Mouse (Mus musculus) bone marrow macrophage, adult 2 months (primary cell): ENCODE data around the gene Podxl2. TPM values are rescaled to one million over a fixed set of nuclear protein-coding genes. Genes with fewer than 3 reads are reported as not detected.

ENCODE experiments used
- H3K27ac ChIP-seq: 2 replicates; pipeline ENCODE4 v1.5.1; 2012; ENCODE audit warnings: low read depth, low read length; ENCODE audit not compliant: insufficient read depth
- H3K4me1 ChIP-seq: 2 replicates; pipeline ENCODE4 v1.6.1; 2012; ENCODE audit warnings: low read length; ENCODE audit not compliant: control insufficient read depth, insufficient read depth
- H3K4me3 ChIP-seq: 2 replicates; pipeline ENCODE4 v1.5.1; 2012; ENCODE audit warnings: mild to moderate bottlenecking, low read length, moderate library complexity; ENCODE audit not compliant: insufficient read depth
- CTCF ChIP-seq: IDR thresholded peaks from 2 replicates; pipeline ENCODE4 v1.5.1; 2012; ENCODE audit warnings: low read depth, mild to moderate bottlenecking, low read length, moderate library complexity
- POLR2A ChIP-seq: IDR thresholded peaks from 2 replicates; pipeline ENCODE4 v1.6.1; 2012; ENCODE audit warnings: mild to moderate bottlenecking, low read depth, low read length, borderline replicate concordance
- polyA plus RNA-seq: library from polyadenylated mRNA; stranded (reverse); fragments of >200 nt; gene quantifications from 2 replicates; pipeline ENCODE4 v1.2.4, GENCODE M21; 2012; ENCODE audit not compliant: missing spikeins, insufficient read depth, insufficient read length

Podxl2 gene
- polyA plus RNA-seq, 1 experiment = not detected

- no peak for TF ChIP-seq CTCF
- no peak for TF ChIP-seq POLR2A
- H3K4me1 ChIP-seq = peaks cover 64% of the 10 kb centered on the region
- H3K4me3 ChIP-seq = no peak overlapping the region
- no peak overlapping the region for H3K27ac ChIP-seq
Measured at GRCm38 (mm10) chr6:88830112-88830702, 44.6 kb downstream of the Podxl2 start.

- no peak for TF ChIP-seq CTCF
- no peak overlapping the region for H3K4me3 ChIP-seq
- no peak overlapping the region for H3K27ac ChIP-seq
- peaks cover 63% of the 10 kb centered on the region for H3K4me1 ChIP-seq
Measured at GRCm38 (mm10) chr6:88829579-88829978, 45.3 kb downstream of the Podxl2 start.

DNA sequence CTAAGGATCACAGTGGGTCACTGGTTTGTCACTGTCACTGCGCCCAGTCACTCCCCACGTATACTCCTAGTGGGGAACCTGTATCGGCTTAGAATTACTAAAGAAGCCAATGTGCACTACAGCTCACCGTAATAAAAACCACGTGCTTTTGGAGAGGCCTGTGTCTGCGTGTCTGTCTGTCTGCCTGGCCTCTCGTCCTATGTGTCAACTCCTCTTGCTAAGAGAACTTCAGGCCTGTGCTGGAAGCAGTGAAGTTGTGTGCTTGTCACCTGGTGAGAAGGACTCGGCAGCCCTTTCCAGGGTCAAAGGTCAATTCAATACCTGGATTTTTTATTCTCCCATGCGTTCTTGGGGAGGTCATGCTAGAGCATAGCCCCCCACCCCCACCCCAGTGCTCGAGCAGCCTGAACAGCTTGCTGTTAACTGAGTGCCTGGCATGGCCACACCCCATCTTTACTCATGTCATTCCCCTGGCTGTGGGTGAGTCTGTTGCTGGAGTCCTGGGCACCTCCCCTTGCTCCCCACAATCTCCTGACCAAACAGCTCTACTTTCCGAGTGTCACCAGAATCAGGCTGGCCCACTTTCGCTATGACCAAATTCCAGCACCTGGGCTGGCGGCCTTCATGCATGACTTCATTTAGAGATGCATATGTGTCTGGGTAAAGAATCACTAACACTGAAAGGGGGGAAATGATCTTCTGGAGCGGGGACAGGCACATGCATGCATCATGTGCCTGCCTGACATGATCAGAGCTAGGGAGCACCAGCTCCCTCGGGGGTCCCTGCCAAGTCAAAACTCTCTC is 46.4 kb downstream of the Podxl2 start:
- H3K27ac ChIP-seq = no peak overlapping the region

DNA sequence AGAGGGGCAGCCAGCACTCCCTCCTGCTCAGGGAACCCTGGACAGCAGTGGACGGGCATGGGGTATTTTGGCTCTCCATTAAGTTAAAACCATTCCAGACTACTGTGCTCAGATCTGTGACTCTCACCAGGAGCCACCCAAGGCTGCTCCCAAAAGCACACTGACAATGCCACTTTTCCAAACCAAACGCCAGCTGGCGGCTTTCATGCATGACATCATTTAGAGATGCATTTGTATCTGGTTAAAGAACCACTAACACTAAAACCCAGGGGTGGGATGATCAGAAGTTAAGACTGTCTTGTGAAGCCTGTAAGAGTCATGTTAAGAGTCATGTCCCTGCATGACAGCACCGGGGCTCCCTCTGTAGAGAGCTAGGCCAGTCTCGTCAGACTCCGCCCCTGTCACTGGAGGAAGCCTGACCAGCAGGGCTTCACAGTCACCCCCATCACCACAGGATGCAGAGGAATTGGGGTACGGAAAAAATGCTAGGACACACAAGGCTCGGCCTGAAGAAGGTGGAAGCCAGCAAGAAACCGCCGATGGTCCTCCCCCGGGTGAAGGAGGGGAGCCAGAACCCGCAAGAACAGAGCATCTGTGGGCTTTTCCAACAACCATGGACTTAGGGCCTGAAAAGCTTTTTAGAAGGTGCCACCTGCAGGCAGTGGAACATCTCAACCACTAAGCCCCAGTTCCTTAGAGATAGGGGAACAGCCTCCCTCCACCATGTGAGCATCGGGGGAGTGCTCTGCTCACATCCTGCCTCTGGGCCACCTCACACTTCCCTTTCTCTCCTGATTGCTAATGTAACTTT is 47.2 kb downstream of the Podxl2 start:
- no peak overlapping the region for H3K4me3 ChIP-seq
- peak overlapping the region; percentile 3 for H3K27ac ChIP-seq
- TF ChIP-seq CTCF (no peak), POLR2A (no peak)
- H3K4me1 ChIP-seq = peaks cover 60% of the 10 kb centered on the region

More for the DNA sequence above, 46.4 kb downstream of the Podxl2 start:
- TF ChIP-seq POLR2A = no peak
- TF ChIP-seq CTCF = no peak
- Histone ChIP-seq H3K4me3 (no peak overlapping the region), H3K4me1 (peaks cover 63% of the 10 kb centered on the region)

- TF ChIP-seq CTCF (no peak), POLR2A (no peak)
- Histone ChIP-seq H3K27ac (peak overlapping the region; percentile 33; the same call in 1 of the 2 replicates), H3K4me3 (no peak overlapping the region), H3K4me1 (peaks cover 56% of the 10 kb centered on the region)
Measured at GRCm38 (mm10) chr6:88826965-88827364, 47.9 kb downstream of the Podxl2 start.

GRCm38 (mm10) chr6:88826545-88826944 is 48.3 kb downstream of the Podxl2 start:
- no peak overlapping the region for H3K4me3 ChIP-seq
- peaks cover 54% of the 10 kb centered on the region for H3K4me1 ChIP-seq
- H3K27ac ChIP-seq = peak overlapping the region; percentile 33
- no peak for TF ChIP-seq POLR2A
- TF ChIP-seq CTCF = no peak

DNA sequence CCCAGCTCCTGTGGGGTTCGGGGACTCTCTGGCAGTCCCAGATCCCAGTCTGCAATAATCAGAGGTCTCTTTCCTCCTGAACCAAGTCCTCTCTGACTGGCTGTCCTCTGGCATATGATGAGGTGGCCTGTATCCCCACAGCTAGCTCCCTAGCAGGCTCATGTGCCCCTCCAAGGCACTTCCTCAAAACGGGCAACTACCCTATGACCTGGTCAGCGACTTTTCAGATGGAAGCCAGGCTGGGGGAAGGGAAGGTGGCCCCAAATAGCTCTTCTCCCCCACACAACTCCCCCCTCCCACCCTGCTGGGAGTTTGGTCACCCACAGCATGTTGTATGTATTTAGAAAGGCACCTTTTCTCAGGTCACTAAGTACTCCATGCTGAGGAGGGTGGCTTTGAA is 48.8 kb downstream of the Podxl2 start:
- Histone ChIP-seq H3K4me3 (no peak overlapping the region), H3K4me1 (peaks cover 56% of the 10 kb centered on the region), H3K27ac (peak overlapping the region; percentile 43)
- TF ChIP-seq POLR2A = no peak

DNA sequence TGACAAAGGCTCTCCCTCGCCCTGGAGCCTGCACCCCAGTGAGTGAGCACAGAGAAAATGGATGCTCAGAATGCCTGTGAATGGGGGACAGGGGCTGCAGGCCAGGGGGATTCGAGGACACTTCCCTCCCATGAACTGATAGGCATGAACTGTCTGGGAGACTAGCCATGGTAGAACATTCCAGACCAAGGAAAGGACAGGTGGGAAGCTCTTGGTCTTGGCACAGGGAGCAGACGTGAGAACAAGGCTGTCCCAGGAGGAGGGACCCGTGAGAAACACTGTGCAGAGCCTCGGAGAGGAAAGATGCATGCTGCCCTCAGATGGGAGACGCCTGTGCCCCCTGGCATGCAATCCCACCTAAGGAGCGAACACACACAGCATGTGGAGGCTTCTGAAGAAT is 50.7 kb downstream of the Podxl2 start:
- Histone ChIP-seq H3K27ac (no peak overlapping the region), H3K4me3 (no peak overlapping the region), H3K4me1 (peaks cover 46% of the 10 kb centered on the region)
- TF ChIP-seq CTCF (no peak), POLR2A (no peak)

DNA sequence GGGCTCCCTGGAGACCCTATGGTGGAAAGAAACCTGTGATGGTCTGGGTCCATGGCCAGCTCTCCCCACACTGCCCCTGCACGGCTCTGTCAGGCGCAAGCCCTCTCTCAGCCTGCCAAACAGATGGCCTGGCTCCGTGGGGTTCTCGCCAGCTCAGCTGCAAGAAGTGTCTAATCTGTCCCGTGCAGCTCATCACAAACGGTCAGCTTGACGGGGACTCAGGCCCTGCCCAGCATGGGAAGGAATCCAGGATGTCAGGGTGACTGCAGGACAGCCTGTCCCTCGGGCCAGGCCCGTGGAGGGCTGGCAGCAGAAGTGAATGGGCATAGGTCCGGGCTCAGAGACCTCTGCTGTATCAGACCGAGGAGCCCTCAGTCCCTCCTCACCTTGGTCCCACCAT is 52.9 kb downstream of the Podxl2 start:
- TF ChIP-seq POLR2A = no peak
- TF ChIP-seq CTCF = no peak
- no peak overlapping the region for H3K27ac ChIP-seq
- H3K4me3 ChIP-seq = no peak overlapping the region
- peaks cover 24% of the 10 kb centered on the region for H3K4me1 ChIP-seq

- H3K4me3 ChIP-seq = no peak overlapping the region
- H3K4me1 ChIP-seq = peaks cover 18% of the 10 kb centered on the region
- no peak overlapping the region for H3K27ac ChIP-seq
- TF ChIP-seq POLR2A (no peak), CTCF (no peak)
Measured at GRCm38 (mm10) chr6:88821294-88821693, 53.5 kb downstream of the Podxl2 start.
